Mouse (Mus musculus) MEL (cell line): ENCODE measurements at regions not wholly inside any gene's neighbourhood (a gene's known extent, or its start where the extent isn't known, plus 50 kb on each side); places are given as distances from the start of the nearest gene placed in this dataset.

Experiments
- DNase-seq: peaks from one replicate; pipeline ENCODE4 v3.0.0; 2011; ENCODE audit warnings: low read depth, low spot score
- H3K27ac ChIP-seq: 2 replicates; pipeline ENCODE4 v1.5.1; 2012; ENCODE audit warnings: low read depth, mild to moderate bottlenecking, control low read depth, low read length, moderate library complexity; ENCODE audit not compliant: control insufficient read depth
- H3K27me3 ChIP-seq, 2 experiments: fragments of 150-350 bp in 1 of 2; sonication (generic) in 1 of 2; 2 replicates each; pipeline ENCODE4 v1.6.1; 2012; ENCODE audit warnings: low read length in 2 of 2, mild to moderate bottlenecking in 2 of 2, improper control_type of control experiment in 1 of 2, moderate library complexity in 1 of 2; ENCODE audit not compliant: insufficient read depth in 2 of 2, control insufficient read depth in 1 of 2
- H3K36me3 ChIP-seq, 2 experiments: 2 replicates each; pipeline ENCODE4 v1.6.1; 2012 to 2014; ENCODE audit warnings: low read length in 2 of 2, improper control_type of control experiment in 1 of 2, inconsistent platforms in 1 of 2, mild to moderate bottlenecking in 1 of 2; ENCODE audit not compliant: insufficient read depth in 2 of 2, control insufficient read depth in 1 of 2
- H3K4me1 ChIP-seq, 2 experiments: fragments of 150-350 bp in 1 of 2; sonication (generic) in 1 of 2; 2 replicates each; pipeline ENCODE4 v1.6.1; 2012; ENCODE audit warnings: low read length in 2 of 2, improper control_type of control experiment in 1 of 2, mild to moderate bottlenecking in 1 of 2; ENCODE audit not compliant: insufficient read depth in 2 of 2, control insufficient read depth in 1 of 2
- H3K4me3 ChIP-seq, 2 experiments: fragments of 150-350 bp in 1 of 2; sonication (generic) in 1 of 2; 2 replicates each; pipeline ENCODE4 v1.5.1; 2012; ENCODE audit warnings: low read depth in 2 of 2, low read length in 2 of 2, mild to moderate bottlenecking in 2 of 2, moderate library complexity in 2 of 2, control low read depth in 1 of 2, improper control_type of control experiment in 1 of 2; ENCODE audit not compliant: control insufficient read depth in 1 of 2, insufficient read depth in 1 of 2
- H3K79me2 ChIP-seq: 2 replicates; pipeline ENCODE4 v1.6.1; 2012; ENCODE audit warnings: mild to moderate bottlenecking, low read length, moderate library complexity; ENCODE audit not compliant: control insufficient read depth, poor library complexity, insufficient read depth
- H3K9ac ChIP-seq: 2 replicates; pipeline ENCODE4 v1.6.1; 2012; ENCODE audit warnings: low read depth, mild to moderate bottlenecking, control low read depth, low read length, moderate library complexity; ENCODE audit not compliant: control insufficient read depth, poor library complexity, severe bottlenecking
- H3K9me3 ChIP-seq: fragments of 150-350 bp; sonication (generic); replicated peaks from 2 replicates; pipeline ENCODE4 v1.6.1; 2012; ENCODE audit warnings: mild to moderate bottlenecking, low read length, improper control_type of control experiment, moderate library complexity; ENCODE audit not compliant: insufficient read depth
- CHD2 ChIP-seq: IDR thresholded peaks from 2 replicates; pipeline ENCODE4 v1.6.1; 2011; ENCODE audit warnings: low read length, improper control_type of control experiment
- CTCF ChIP-seq, 3 experiments: IDR thresholded peaks in 2 of 3; conservative IDR thresholded peaks in 1 of 3; 2 replicates each; pipeline ENCODE4 v1.5.1; 2011 to 2012; ENCODE audit warnings: low read length in 3 of 3, low read depth in 2 of 3, mild to moderate bottlenecking in 2 of 3, improper control_type of control experiment in 1 of 3, inconsistent platforms in 1 of 3, mixed read lengths in 1 of 3, moderate library complexity in 1 of 3; ENCODE audit not compliant: control insufficient read depth in 1 of 3, insufficient read depth in 1 of 3, poor library complexity in 1 of 3, severe bottlenecking in 1 of 3
- E2F4 ChIP-seq: IDR thresholded peaks from 2 replicates; pipeline ENCODE4 v1.6.1; 2011; ENCODE audit warnings: low read depth, low read length, improper control_type of control experiment, borderline replicate concordance
- ELF1 ChIP-seq: IDR thresholded peaks from 2 replicates; pipeline ENCODE4 v1.6.1; 2014; ENCODE audit warnings: low read depth, mild to moderate bottlenecking, inconsistent platforms, low read length, improper control_type of control experiment, moderate library complexity
- EP300 ChIP-seq, 2 experiments: IDR thresholded peaks; 2 replicates each; pipeline ENCODE4 v1.6.1; 2011; ENCODE audit warnings: improper control_type of control experiment in 2 of 2, low read length in 2 of 2, low read depth in 1 of 2, mild to moderate bottlenecking in 1 of 2
- ETS1 ChIP-seq: IDR thresholded peaks from 2 replicates; pipeline ENCODE4 v1.6.1; 2012; ENCODE audit warnings: low read depth, mild to moderate bottlenecking, inconsistent platforms, low read length, improper control_type of control experiment, moderate library complexity
- GABPA ChIP-seq: IDR thresholded peaks from 2 replicates; pipeline ENCODE4 v1.6.1; 2012; ENCODE audit warnings: low read depth, mild to moderate bottlenecking, inconsistent platforms, low read length, improper control_type of control experiment, moderate library complexity
- GATA1 ChIP-seq: IDR thresholded peaks from 2 replicates; pipeline ENCODE4 v1.6.1; 2011; ENCODE audit warnings: low read depth, low read length, improper control_type of control experiment
- HCFC1 ChIP-seq: IDR thresholded peaks from 2 replicates; pipeline ENCODE4 v1.6.1; 2012; ENCODE audit warnings: low read depth, mild to moderate bottlenecking, inconsistent platforms, low read length, improper control_type of control experiment, moderate library complexity
- JUND ChIP-seq: IDR thresholded peaks from 2 replicates; pipeline ENCODE4 v1.6.1; 2011; ENCODE audit warnings: low read depth, mild to moderate bottlenecking, improper control_type of control experiment, low read length
- MAX ChIP-seq: IDR thresholded peaks from 2 replicates; pipeline ENCODE4 v1.6.1; 2011; ENCODE audit warnings: low read length, improper control_type of control experiment
- MAZ ChIP-seq: IDR thresholded peaks from 2 replicates; pipeline ENCODE4 v1.6.1; 2012; ENCODE audit warnings: low read depth, mild to moderate bottlenecking, inconsistent platforms, low read length, improper control_type of control experiment
- MEF2A ChIP-seq: IDR thresholded peaks from 2 replicates; pipeline ENCODE4 v1.6.1; 2014; ENCODE audit warnings: low read depth, mild to moderate bottlenecking, inconsistent platforms, low read length, improper control_type of control experiment; ENCODE audit not compliant: poor library complexity, insufficient replicate concordance, severe bottlenecking; ENCODE audit errors: extremely low read depth
- MYB ChIP-seq: IDR thresholded peaks from 2 replicates; pipeline ENCODE4 v1.6.1; 2011; ENCODE audit warnings: mild to moderate bottlenecking, low read depth, low read length, improper control_type of control experiment
- MYC ChIP-seq: IDR thresholded peaks from 2 replicates; pipeline ENCODE4 v1.6.1; 2011; ENCODE audit warnings: low read depth, mild to moderate bottlenecking, low read length, improper control_type of control experiment, moderate library complexity
- NRF1 ChIP-seq: IDR thresholded peaks from 2 replicates; pipeline ENCODE4 v1.6.1; 2014; ENCODE audit warnings: low read depth, mild to moderate bottlenecking, inconsistent platforms, low read length, improper control_type of control experiment, moderate library complexity; ENCODE audit not compliant: poor library complexity, insufficient read depth, severe bottlenecking
- POLR2A ChIP-seq, 2 experiments: IDR thresholded peaks; 2 replicates each; pipeline ENCODE4 v1.6.1; 2011 to 2012; ENCODE audit warnings: low read length in 2 of 2, mild to moderate bottlenecking in 2 of 2, control low read depth in 1 of 2, improper control_type of control experiment in 1 of 2, low read depth in 1 of 2, moderate library complexity in 1 of 2; ENCODE audit not compliant: control insufficient read depth in 1 of 2, insufficient read depth in 1 of 2, poor library complexity in 1 of 2
- POLR2AphosphoS2 ChIP-seq: IDR thresholded peaks from 2 replicates; pipeline ENCODE4 v1.6.1; 2011; ENCODE audit warnings: low read length, improper control_type of control experiment
- POLR2AphosphoS5 ChIP-seq: IDR thresholded peaks from 2 replicates; pipeline ENCODE4 v1.6.1; 2012; ENCODE audit warnings: low read depth, borderline replicate concordance, mild to moderate bottlenecking, inconsistent platforms, low read length, moderate library complexity, mixed read lengths
- TAL1 ChIP-seq: IDR thresholded peaks from 2 replicates; pipeline ENCODE4 v1.6.1; 2012; ENCODE audit warnings: mild to moderate bottlenecking, inconsistent platforms, low read length, moderate library complexity, mixed read lengths
- TBP ChIP-seq: IDR thresholded peaks from 2 replicates; pipeline ENCODE4 v1.8.0; 2011; ENCODE audit warnings: low read depth, low read length, improper control_type of control experiment
- TCF12 ChIP-seq: IDR thresholded peaks from 2 replicates; pipeline ENCODE4 v1.6.1; 2014; ENCODE audit warnings: low read depth, mild to moderate bottlenecking, inconsistent platforms, low read length, improper control_type of control experiment, moderate library complexity
- UBTF ChIP-seq: IDR thresholded peaks from 2 replicates; pipeline ENCODE4 v1.6.1; 2012; ENCODE audit warnings: low read depth, mild to moderate bottlenecking, inconsistent platforms, low read length, improper control_type of control experiment, moderate library complexity, borderline replicate concordance; ENCODE audit not compliant: insufficient read depth
- USF1 ChIP-seq: IDR thresholded peaks from 2 replicates; pipeline ENCODE4 v1.6.1; 2014; ENCODE audit warnings: low read depth, mild to moderate bottlenecking, inconsistent platforms, low read length, improper control_type of control experiment, moderate library complexity
- ZKSCAN1 ChIP-seq: IDR thresholded peaks from 2 replicates; pipeline ENCODE4 v1.6.1; 2012; ENCODE audit warnings: low read depth, mild to moderate bottlenecking, inconsistent platforms, low read length, improper control_type of control experiment, moderate library complexity
- ZMIZ1 ChIP-seq: IDR thresholded peaks from 2 replicates; pipeline ENCODE4 v1.6.1; 2012; ENCODE audit warnings: low read depth, mild to moderate bottlenecking, inconsistent platforms, low read length, improper control_type of control experiment, moderate library complexity
- ZNF384 ChIP-seq: IDR thresholded peaks from 2 replicates; pipeline ENCODE4 v1.6.1; 2012; ENCODE audit warnings: low read depth, mild to moderate bottlenecking, inconsistent platforms, low read length, improper control_type of control experiment

DNA sequence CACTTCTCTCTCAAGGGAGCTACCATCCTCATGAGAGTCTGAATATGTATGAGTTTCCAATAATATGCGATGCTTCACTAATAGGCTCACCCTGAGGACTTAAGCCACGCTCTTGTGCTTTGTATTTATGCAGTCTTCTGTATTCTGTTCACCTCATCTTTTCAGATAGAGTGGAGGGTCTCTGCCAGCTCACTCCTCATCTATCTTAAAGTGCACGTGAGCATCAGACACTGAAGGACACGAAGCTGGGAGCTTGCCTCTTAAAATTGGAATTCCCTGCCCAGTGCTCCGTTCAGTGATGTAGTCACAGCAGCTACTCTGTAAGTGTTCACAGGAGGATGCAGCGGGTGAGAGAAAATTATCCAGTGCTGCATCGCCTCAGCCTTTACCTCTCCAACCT, 83.7 kb downstream of the Rgs2 start:
- peaks cover 0 to 16% of the 10 kb centered on the region in 2 experiments; a peak in 2 of 4 replicates for H3K36me3 ChIP-seq
- H3K9me3 ChIP-seq: no peaks in the 10 kb centered on the region
- no peak overlapping the region for H3K4me3 ChIP-seq
- TF ChIP-seq GATA1: no peak
- no peak for TF ChIP-seq MYC
- TF ChIP-seq E2F4: no peak
- no peak for TF ChIP-seq CTCF (IDR thresholded peaks at IDR 0.05 in 2 of 3, conservative IDR thresholded peaks at IDR 0.05 in 1 of 3; ENCODE audit: control insufficient read depth in 1 of 3, insufficient read depth in 1 of 3, low read depth in 2 of 3, low read length in 3 of 3, poor library complexity in 1 of 3, severe bottlenecking in 1 of 3)
- TF ChIP-seq JUND: no peak
- no peak for TF ChIP-seq ETS1
- no peak for TF ChIP-seq USF1
- no peak for TF ChIP-seq ELF1
- TF ChIP-seq NRF1: no peak
- no peak for TF ChIP-seq TAL1
- no peak for TF ChIP-seq POLR2AphosphoS2
- TF ChIP-seq MYB: no peak
- no peak for TF ChIP-seq TBP
- TF ChIP-seq TCF12: no peak
- no peak for TF ChIP-seq MAZ
- no peak for DNase-seq
- H3K27me3 ChIP-seq: no peaks in the 10 kb centered on the region
- H3K79me2 ChIP-seq: no peaks in the 10 kb centered on the region
- no peak overlapping the region for H3K9ac ChIP-seq
- H3K4me1 ChIP-seq: peaks cover 8 to 24% of the 10 kb centered on the region in 2 experiments
- no peak overlapping the region for H3K27ac ChIP-seq

DNA sequence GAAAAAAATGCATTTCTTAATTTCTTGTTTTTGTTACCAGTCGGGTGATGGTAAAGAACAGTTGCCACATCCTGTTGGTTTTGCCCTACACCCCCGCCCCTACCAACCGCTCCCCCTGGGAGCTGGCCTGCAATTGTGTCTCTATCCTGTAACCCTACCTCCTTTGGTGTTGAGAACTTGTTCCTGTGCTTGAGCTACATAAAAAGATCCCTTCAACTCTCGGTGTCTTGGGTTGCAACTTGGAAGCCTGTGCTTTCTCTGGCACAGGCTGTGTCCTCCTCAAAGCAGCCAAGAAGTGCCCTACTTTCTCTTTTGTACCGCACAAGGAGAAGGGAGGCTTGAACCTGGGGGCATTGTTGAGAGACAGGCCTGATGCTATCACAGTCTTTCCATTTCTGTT, 85.0 kb downstream of the Rgs2 start:
- DNase-seq: no peak
- peaks cover 8 to 24% of the 10 kb centered on the region in 2 experiments for H3K4me1 ChIP-seq
- H3K9me3 ChIP-seq: no peaks in the 10 kb centered on the region
- H3K36me3 ChIP-seq: peaks cover 0 to 16% of the 10 kb centered on the region in 2 experiments; a peak in 2 of 4 replicates
- TF ChIP-seq MEF2A: no peak
- TF ChIP-seq TBP: no peak
- no peak for TF ChIP-seq HCFC1
- no peak for TF ChIP-seq MYC
- TF ChIP-seq GABPA: no peak
- TF ChIP-seq GATA1: no peak
- no peak for TF ChIP-seq E2F4
- TF ChIP-seq ZMIZ1: no peak
- no peak for TF ChIP-seq NRF1
- no peak for TF ChIP-seq CHD2
- no peak for TF ChIP-seq MAX
- TF ChIP-seq POLR2AphosphoS2: no peak
- no peak for TF ChIP-seq ZNF384
- TF ChIP-seq POLR2AphosphoS5: no peak
- TF ChIP-seq TAL1: no peak
- TF ChIP-seq EP300 (IDR thresholded peaks at IDR 0.05; ENCODE audit: low read depth in 1 of 2, low read length in 2 of 2): no peak
- no peak for TF ChIP-seq UBTF
- no peak for TF ChIP-seq POLR2A (IDR thresholded peaks at IDR 0.05; ENCODE audit: control insufficient read depth in 1 of 2, insufficient read depth in 1 of 2, low read depth in 1 of 2, low read length in 2 of 2, poor library complexity in 1 of 2)
- no peak for TF ChIP-seq ZKSCAN1
- no peak for TF ChIP-seq MYB
- H3K27me3 ChIP-seq: no peaks in the 10 kb centered on the region
- H3K4me3 ChIP-seq: no peak overlapping the region
- H3K27ac ChIP-seq: no peak overlapping the region
- H3K9ac ChIP-seq: no peak overlapping the region
- no peaks in the 10 kb centered on the region for H3K79me2 ChIP-seq
